Mouse (Mus musculus) embryo, embryonic 11.5 days (tissue): ENCODE measurements at regions not wholly inside any gene's neighbourhood (a gene's known extent, or its start where the extent isn't known, plus 50 kb on each side); places are given as distances from the start of the nearest gene placed in this dataset.

ENCODE experiments used
- DNase-seq: peaks from one replicate; pipeline ENCODE4 v3.0.0-alpha.2; 2012; ENCODE audit warnings: low read depth, low spot score

GRCm38 (mm10) chr14:64594811-64595522 lies 490.9 kb downstream of the Prss52 start:
- DNase-seq: no peak

GRCm38 (mm10) chr14:64595523-64595889 lies 491.4 kb downstream of the Prss52 start:
- no peak for DNase-seq

- no peak for DNase-seq
Observed at GRCm38 (mm10) chr14:64595891-64596290, 491.8 kb downstream of the Prss52 start.

- DNase-seq: no peak
Observed at GRCm38 (mm10) chr14:64597218-64597617, 493.1 kb downstream of the Prss52 start.
